Mouse (Mus musculus): ENCODE results near the gene Wnt5b.

DNA sequence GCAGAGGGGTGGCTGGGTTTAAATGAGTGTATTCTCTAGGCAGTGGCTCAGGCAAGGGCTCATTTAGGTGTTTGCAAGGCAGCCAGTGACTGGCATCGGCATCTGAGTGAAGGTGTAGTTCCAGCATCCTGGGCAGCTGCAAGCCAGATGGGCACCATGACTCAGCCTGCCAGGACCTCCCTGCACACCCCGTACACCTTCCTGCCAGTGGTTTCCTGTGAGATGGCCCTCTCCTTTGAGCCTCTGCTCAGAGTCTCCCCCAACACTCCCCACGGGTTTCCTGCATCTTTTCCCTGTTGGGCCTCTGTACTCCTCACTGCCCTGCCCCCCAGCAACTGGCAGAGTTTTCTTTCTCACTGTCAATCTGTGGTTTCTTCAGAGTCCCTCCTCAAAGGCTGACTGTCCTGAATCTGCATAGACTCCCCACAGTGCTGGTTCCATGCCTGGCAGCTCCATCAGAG lies 22.2 kb downstream of the Wnt5b start:
- TF ChIP-seq MAFK (IDR thresholded peaks at IDR 0.05; ENCODE audit: insufficient read depth, low read depth, low read length) = no peak
- no peak for TF ChIP-seq HCFC1 (IDR thresholded peaks at IDR 0.05; ENCODE audit: borderline replicate concordance, insufficient read depth, low read length)
- no peak for TF ChIP-seq ZNF384 (IDR thresholded peaks at IDR 0.05; ENCODE audit: low read depth, low read length)
- no peak for TF ChIP-seq CHD2 (IDR thresholded peaks at IDR 0.05; ENCODE audit: low read depth, low read length)
- TF ChIP-seq ZC3H11A (IDR thresholded peaks at IDR 0.05; ENCODE audit: borderline replicate concordance, low read depth, low read length) = no peak
